Mouse (Mus musculus) forelimb bud, embryonic 11.5 days (tissue): Measurements from ENCODE around the gene Acoxl.

Experiments used
- DNase-seq: peaks from one replicate; pipeline ENCODE4 v3.0.0-alpha.2; 2012; ENCODE audit warnings: low read depth, low spot score

The Acoxl gene

DNA sequence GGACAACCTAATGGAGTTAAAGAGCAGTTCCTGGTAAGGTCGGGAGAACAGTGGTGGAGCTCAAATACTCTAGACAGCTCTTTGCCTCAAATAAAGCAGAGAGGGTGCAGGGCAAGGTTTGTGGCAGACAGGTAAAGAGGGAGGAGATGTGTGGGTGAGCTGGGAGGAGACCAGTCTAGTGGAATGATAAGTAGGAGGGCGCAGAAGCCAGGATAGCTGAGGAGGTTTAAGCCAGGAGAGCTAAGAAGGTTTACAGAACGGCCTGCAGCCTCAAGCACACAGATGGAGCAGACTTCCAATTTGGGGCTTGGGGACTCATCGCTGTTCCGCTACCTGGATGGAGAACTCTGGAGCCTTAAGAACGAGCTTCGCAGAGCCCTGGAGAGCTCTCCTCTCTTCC is at the start of gene Acoxl:
Gene Acoxl (plus strand): TSS at position 301 of the 400 bp plus-strand sequence.
- no peak for DNase-seq

DNA sequence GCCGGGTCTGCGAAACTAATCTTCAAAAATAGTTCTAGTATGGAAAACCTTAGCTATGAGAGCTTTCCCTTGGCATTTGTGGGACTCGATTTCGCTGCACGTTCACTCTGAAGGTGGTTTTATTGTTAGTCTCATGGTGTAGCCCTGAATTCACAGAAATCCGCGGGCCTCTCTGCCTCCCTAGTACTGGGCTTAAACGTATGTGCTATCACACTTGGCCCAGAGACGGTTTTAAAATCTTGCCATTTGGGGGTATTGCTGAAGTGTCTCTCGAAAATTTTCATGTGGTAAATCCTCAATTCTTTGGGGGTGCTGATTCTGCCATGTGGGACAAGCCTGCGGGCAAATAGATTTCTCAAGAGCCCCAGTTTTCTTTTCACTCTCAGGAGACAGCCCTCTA is 49.5 kb upstream of the Acoxl start:
- DNase-seq = no peak

DNA sequence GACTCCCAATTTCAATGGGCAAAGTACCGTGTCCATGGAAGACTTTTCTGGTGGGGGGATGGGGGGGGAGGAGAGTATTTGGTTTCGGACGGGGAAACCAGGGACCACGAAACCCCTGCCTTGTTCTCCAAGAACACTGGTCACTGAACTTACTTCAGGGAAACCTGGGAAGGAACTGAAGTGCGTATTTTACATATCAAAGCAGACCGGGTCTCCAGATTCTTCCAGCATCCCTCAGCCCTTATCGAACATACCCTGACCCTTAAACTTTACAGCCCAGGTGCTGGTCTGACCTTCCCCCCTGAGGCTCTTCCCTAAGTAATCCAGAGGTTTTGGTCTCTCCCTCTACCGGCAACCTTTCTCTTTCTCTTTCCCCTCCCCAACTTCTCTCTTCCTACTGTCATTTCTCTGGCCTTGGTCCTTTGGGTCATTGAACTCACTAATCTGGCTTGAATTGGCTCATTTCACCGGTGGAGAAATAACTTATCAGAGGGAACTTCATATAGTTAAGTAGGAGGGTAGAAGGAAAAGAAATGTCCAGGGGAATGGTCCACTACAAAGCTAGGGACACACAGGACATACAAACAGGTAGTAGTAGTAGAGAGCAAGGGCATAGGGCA is 48.9 kb upstream of the Acoxl start:
- DNase-seq = no peak

DNA sequence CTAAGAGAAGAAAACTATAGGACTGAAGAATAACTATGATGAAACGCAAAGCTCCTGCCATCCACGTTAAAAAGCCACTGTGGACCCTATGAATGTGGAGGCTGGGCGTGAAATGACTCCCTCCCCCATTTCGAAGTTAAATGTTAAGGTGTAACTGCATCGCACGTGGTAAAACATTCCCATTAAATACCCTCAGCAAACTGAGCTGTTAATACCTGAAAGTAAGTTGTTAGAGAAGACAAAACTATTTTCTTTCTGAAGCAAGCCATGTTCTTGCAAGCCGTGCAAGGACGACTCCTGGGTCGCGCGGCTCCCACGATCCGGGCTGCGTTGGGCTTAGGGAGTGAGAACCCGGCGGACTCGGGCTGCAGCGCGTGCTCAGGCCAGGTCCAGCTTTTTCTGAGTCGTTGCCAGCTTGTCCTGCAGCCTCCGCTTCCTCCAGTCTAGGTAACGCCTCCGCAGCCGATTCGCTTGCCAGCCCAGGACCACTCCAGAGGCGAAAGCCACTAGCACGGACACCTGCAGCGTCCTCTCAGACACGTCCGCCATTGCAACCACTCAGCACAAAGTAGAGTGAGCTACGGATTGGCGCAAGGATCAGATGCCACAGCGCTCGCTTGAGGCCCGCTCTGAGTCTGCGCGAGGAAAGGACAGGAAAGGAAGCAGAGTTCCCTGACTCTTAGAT is 46.6 kb upstream of the Acoxl start, which contains the start of gene Mtln:
Gene Mtln (minus strand): TSS at position 570 of the 685 bp plus-strand sequence.
- peak; percentile 90 for DNase-seq

DNA sequence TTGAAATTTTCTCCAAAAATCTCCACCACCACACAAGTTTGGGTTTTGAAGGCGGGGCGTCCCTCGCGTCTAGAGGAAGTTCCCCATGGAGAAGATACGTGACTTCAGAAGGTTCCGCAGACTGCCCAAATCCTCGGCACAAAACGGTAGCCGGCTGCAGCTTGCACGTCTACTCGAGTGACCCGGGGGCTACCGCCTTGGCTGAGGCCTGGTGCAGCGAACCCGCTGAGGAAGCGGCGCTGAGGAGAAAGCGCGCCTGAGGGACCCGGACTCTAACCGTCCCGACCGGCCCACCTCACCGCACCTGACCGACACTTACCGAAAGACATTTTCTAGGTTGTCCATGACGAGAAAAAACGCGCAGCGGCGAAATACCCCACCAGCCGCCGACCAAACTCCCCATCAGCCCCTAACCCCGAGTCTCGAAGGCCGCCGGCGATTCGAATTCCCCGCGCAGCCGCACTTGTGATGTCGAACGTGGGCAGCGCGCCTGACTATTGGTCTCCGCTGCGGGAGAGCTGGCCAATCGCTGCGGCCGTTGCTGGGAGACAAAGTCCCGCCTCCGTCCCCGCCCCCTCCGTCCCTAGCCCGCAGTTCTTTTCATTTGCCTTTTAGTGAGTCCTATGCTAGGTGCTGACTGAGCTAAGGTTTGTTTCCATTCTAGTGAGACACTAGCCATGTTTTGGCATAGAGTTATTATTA is 7.1 kb upstream of the Acoxl start, which contains the start of gene Bub1:
Gene Bub1 (minus strand): TSS at position 465 of the 702 bp plus-strand sequence.
- DNase-seq = peak; percentile 90

DNA sequence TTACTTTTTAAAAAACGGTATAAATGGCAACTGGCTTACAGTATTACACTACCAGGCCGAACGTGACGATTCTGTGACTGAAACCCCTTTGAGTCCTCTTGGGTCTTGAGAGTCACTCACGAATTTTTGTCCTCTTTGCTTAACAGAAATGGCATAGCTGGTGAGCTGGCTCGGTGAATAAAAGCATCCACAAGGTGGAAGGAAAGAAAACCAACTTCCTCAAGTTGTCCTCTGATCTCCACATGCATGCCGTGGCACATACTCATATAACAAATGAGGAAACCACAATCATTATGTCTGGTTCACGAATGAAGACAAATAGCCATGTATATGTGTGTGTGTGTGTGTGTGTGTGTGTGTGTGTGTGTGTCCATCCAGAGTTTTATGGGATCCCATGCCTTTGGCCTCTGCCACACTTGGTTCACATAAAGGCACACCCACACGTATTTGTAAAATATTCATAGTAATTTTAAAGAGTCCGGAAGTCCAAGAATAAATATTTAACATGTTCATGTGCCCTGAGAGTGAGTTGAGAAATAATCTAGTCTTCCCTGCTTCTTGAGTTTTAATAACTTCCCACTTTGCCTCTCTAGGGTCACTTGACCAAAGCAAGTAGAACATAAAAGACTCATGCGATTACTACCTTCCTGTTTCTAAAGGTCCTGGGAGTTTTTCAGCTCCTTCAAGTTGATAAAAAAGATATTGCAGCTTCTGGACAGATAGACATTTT is 6.4 kb upstream of the Acoxl start:
- no peak for DNase-seq

DNA sequence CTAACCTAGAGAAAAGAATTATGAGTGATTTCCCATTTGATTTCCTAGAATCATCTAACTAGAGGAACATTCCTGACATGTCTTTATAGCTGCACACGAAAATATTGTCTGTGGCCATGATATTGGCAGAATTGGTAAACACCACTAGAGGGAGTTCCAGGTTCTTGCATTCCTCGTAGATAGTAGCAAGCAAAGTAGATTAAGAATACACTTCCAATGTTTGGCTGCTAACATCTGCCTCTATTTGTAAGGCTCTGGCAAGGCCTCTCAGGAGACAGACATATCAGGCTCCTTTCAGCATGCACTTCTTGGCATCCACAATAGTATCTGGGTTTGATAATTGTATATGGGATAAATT is 5.9 kb upstream of the Acoxl start:
- DNase-seq = peak; percentile 46

DNA sequence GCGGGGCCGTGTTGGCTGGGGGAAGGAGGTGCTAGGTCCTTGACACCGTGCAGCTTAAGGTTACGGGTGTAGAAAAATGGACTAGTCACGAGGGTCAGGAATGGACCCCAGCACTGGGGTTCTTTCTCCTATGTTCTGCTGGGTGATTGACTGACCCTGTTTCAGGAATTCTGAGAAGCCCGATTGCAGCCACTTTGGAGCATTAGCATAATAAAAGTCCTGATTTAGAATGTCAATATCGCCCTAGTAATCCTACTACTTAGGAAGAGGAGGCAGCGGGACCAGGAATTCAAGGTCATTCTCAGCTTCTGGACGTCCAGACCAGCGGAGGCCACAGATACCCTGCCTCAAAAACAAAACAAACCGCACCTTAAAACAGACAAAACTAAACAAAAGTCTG is 749 bp downstream of the Acoxl start:
- DNase-seq = no peak

DNA sequence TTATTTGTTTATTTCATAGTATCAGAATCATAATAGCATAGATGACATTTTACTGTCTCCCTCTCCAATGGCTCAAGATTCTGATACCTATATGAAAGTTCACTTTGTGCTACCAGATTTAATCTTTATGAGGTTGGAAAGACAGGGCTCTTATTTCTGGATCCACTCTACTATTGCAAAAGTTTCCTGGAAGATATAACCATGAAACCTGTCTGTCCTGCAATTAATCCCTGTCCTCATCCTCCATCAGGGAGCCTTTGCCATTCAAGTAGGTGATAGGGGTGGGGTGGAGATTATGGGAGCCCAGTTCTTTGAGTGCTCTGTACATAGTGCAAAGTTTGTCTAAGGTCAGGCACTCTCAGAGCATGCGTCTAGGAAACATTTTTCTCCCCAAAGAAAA is 2.7 kb downstream of the Acoxl start:
- DNase-seq = no peak

DNA sequence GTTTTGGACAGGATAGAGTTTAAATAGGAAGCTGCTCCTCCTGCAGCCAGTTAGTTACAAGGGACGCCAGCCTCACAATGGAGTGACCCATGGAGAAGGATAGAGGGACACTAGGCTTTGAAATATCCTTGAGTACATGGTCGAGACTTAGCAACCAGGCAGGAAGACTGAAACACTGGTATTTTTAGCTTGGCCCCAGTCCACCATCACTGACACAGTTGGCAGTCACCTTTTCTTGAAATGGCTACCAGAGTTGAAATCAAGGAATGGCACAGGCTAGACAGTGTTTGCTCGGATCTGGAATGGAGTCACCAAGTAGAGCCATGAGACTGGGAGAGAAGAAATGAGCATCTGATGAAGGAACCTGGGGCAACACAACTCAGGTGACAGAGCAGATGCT is 3.7 kb downstream of the Acoxl start:
- DNase-seq = no peak

DNA sequence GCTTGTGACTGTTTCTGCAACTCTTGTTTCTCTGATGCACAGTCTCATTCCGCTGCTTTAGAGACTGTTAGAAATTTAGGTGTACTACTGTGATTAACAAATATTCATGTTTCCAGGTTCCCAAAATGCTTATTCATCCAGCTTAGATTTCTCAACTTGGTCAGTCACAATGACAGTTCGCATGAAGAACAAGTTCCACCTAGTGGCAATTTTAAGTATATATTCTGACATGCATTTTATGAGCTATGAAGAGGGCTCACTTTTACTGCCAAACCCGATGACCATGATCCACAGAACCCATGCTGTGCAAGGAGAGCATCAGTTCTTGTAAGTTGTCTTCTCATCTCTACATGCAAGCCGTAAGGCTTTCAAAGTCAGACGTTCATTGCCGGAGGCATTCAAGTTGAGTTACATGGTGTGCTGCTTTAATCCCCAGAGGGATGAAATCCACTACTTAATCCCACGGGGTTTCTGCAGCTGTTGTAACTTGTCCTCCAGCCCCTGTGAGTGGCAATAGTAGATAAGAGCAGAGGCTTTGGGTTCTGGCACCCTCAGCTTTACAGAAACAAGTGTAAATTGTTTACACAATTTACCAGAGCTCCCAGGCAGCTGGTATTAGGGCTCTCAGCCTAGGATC is 6.8 kb downstream of the Acoxl start:
- DNase-seq = no peak

DNA sequence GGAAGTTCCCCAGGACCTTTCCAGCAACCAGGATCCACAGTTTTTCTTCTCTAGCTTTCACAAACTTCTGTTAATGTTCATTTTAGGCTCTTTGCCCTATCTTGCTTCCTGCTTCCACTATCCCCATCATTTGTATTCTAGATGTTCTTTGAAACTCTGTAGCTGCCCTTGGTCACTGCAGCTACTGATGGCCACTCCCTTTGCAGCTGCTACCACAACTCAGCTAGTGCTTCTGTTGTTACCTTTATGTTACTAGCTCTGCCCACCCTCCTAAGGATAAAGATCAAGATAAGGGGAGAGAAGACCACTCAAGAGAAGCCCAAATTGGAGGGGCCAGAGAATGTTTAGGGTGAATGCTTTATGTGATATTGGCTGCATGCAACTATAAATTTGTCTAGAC is 7.3 kb downstream of the Acoxl start:
- no peak for DNase-seq

DNA sequence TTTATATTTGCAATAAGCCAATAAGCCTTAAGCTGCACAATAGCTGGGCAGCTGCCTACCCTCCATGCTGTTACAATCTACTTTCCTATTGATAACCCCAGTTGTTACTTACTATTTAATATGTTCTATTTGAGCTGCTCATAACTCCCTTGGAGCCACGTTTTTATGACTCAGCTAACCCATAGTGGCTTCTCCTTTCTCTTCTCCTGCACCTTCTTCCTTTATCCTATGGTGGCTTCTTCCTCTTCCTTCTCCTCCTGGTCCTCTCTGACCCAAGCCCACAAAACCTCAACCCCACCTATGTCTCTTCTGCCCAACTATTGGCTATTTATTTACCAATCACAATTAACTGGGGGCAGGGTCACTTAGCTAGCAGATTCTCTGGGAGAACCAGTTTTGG is 7.9 kb downstream of the Acoxl start:
- no peak for DNase-seq

DNA sequence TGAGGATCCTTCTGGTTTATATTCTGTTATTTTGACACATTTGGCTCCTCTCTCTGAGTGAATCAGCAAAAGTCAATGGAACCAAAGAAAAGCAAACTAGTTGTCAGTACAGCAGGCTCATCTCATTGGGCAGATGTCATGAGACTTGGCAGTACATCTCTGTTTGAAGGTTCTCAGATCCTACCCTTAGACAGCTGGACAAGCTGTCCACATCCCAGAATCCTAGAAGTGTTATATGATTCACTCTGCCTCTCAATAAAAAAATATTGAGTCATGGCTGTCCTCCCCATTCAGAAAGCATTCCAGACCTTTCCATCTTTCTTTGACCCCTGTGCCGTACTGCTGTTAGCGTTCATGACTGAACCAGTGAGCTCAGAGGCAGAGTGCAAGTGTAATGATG is 11.7 kb downstream of the Acoxl start:
- DNase-seq = no peak

DNA sequence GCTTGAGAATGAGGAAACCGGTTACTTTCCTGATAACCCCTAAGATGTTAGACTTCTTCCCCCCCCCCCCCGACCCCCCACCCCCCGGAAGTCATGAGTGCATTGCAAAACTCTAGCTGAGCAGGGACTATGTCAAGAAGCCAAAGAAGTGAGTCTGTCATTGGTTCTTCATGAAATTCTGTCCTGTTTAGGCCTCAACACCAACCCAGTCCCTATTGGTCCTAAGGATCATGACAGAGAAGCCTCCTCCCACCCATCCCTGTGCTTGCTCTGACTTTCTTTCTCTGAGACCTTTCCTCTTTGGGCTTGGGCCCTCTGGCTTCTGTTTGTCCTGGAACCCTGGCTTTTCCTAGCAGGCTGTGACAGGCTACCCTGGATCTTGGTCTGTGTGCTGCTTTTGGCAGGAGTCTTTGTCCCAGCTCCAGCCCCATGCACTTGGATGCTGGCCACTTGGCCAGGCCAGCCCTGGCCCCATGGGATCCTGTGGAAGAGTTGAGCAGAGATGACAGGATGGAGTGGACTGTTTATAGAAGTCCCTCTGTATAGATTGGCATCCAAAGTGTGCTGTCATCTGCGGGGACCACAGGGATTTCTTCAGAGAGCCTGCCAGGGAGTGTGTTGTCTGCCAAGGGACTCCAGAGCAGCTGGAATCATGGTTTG is 15.8 kb downstream of the Acoxl start:
- no peak for DNase-seq

DNA sequence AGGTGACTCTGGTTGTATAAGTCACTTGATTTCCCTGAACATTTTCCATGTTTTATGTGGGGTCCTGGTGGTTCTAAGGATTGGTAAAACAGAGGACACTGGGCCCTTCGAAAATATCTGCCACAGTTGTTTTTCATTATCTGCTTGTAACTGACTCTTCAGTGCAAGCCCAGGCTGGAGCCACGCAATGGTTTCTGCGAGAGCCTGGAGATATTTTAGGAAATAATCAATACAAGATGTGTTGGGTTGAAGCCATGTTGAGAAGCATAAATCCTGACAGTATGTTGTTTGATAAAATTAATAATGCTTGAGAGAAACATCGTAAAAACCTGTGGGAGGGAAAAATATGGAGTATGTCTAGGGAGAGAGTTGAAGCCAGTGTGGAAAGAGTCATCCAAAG is 25.7 kb downstream of the Acoxl start:
- DNase-seq = peak; percentile 43

DNA sequence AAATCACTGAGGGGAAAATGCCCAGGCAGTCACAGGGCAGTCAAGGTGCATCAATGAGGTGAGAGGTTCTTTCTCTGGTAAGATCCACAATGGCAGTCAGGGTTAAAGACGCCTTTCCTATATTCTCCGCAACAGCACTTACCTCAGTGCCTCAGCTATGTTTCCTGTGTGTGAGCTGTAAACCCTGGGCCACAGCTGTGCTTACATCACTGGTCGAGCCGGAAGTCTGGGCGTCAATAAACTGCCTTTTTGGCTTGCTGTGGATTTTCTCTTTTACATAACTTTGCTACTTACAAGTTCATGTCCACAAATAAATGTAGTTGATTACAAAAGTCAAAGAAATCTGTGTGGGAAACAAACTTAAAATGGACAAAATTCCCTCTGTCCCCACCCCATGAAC is 42.4 kb downstream of the Acoxl start:
- no peak for DNase-seq

DNA sequence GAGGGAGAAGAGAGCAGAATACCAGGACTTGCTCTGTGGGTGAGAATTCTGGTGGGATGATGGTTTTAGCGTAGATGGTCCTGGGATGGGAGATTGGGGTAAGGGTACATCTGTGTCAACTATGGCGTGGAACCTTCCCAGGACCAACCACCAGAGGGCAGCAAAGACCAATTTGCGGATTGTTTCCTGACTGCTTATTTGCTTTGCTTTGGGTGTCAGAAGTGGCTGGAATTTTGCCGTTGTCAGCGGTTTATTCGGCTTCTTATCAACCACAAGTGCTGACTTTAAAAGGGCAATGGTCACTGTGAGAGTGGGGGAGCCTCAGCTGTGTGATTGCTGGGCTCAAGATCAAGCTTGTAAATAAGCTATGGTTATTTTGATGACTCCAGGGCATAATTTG is 50.8 kb downstream of the Acoxl start:
- peak; percentile 86 for DNase-seq

DNA sequence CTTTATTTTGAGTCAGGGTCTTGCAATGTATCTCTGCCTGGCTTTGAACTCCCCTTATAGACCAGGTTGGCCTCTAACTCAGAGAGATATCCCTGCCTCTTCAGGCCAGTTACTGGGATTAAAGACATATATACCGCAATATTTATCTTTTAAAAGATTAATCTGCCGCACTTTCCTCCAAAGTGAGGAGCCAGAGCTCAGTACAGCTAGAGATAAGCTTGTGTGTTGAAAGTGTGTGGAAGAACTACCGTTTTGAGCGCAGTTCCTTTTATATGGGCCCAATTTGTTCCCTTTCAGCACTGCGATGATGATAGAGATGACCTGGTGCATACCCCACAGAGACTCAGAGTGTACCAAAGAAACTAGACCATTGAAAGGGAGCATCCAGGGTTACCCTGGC is 51.3 kb downstream of the Acoxl start:
- no peak for DNase-seq

DNA sequence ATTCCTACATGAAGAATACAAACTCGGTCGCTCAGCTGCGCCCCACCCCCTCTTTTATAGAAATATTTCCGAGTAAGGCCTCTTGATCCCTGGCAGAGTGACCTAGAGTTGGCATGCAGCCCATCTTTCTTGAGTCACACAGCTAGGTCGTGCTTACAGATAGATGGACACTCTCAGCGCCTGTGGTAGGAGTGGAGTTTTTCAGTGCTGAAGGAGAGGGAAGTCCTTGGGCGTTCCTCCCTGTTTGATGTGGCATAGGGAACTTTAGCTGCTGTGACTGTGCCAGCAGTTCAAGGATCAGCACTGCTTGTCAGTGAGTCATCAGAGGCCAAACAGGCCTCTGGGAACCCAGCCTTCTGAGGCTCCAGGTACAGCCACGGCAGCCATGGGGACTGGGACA is 51.9 kb downstream of the Acoxl start:
- no peak for DNase-seq

DNA sequence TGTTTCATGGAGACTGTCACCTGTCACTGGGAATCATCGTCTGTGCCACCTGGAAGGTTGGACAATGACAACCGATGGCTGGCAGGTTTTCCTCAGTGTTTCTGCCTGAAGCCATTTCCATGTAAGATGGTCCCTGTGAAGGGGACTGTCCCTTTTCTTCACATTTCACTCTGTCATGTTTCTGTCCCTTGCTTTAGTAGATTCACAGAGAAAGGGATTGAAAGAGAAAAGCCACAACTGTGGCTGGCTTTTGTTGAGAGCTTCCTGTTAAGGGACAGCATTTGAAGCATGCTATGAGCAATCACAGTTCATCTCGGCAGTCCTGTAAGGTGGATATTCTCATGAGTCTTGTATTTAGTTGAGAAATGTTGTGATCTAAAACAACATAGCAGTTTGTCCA is 52.4 kb downstream of the Acoxl start:
- no peak for DNase-seq
